39 mouse cellular contexts compared by ENCODE assay signal in the genomic region with DNA sequence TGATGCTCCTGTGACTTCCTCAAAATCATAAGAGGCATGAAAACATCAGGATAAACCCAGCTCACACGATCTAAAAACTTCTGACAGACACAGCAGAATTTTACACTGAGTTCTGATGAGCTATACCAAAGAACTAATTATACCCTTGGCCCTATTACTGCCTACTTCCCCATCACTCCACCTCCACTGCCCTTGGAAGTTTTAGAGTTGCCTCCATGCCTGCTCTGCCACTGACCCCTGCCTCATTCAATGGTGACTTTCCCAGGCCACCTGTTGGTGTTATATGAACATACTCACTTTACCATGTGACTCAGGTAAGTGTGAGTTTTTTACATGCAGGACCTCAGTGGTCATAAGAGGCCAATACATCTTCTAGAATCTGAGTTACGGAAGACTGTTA. TPM values are rescaled to one million over a fixed set of nuclear protein-coding genes. Genes with fewer than 3 reads are reported as not detected.
"Had no signal": no experiment of that assay in that cellular context is flagged by ENCODE, and none has a peak within 500 bp of the region (broad histone marks: within the 10 kb centered on the region; RNA-seq: fewer than 3 reads in every experiment).

No protein-coding gene starts in this region.

- H3K36me3 ChIP-seq: embryonic facial prominence, embryonic 10.5 days; embryonic facial prominence, embryonic 12.5 days; embryonic facial prominence, embryonic 13.5 days; embryonic facial prominence, embryonic 15.5 days; forebrain, embryonic 10.5 days; forebrain, embryonic 12.5 days; forebrain, embryonic 15.5 days had no signal

- H3K4me3 ChIP-seq: embryonic facial prominence, embryonic 10.5 days; embryonic facial prominence, embryonic 12.5 days; embryonic facial prominence, embryonic 13.5 days; embryonic facial prominence, embryonic 15.5 days; erythroblast, embryonic 14.5 days; forebrain, embryonic 10.5 days; forebrain, embryonic 12.5 days; forebrain, embryonic 13.5 days; forebrain, embryonic 15.5 days; gastrocnemius, adult 2 months; heart, adult 2 months had no signal

- H3K27me3 ChIP-seq: embryonic facial prominence, embryonic 15.5 days; forebrain, embryonic 15.5 days had no signal

- H3K4me1 ChIP-seq: forebrain, embryonic 13.5 days had no signal

- DNase-seq: cerebellum, adult 2 months; cerebellum, adult 8-10 months; cerebellum, adult 9-10 months; cerebellum, adult 9-11 months; cerebellum, postnatal 10 days; cerebellum, postnatal 14 days; cerebellum, postnatal 25 days; cerebellum, postnatal 36 days; embryo, embryonic 11 days; forebrain, postnatal 0 days; gastrocnemius, adult 2 months; gastrocnemius, postnatal 10 days; gastrocnemius, postnatal 14 days; gastrocnemius, postnatal 25 days; gastrocnemius, postnatal 36 days; heart, adult 2 months had no signal

- H3K9me3 ChIP-seq: embryonic facial prominence, embryonic 10.5 days; embryonic facial prominence, embryonic 12.5 days; embryonic facial prominence, embryonic 13.5 days; embryonic facial prominence, embryonic 15.5 days; forebrain, embryonic 10.5 days; forebrain, embryonic 12.5 days; forebrain, embryonic 13.5 days; forebrain, embryonic 15.5 days had no signal

- H3K27ac ChIP-seq: embryonic facial prominence, embryonic 10.5 days; embryonic facial prominence, embryonic 12.5 days; embryonic facial prominence, embryonic 13.5 days; embryonic facial prominence, embryonic 15.5 days; forebrain, embryonic 10.5 days; forebrain, embryonic 12.5 days; forebrain, embryonic 13.5 days; forebrain, embryonic 15.5 days; gastrocnemius, adult 2 months; heart, adult 2 months had no signal

RNA-seq across cellular contexts. Expression of a gene that starts 13.7 kb away (rescaled TPM):
- total RNA-seq: common myeloid progenitor, adult 5-6 weeks; forebrain, postnatal 0 days; gastrocnemius, adult 18-20 months; gastrocnemius, adult 2 months; gastrocnemius, adult 8-10 months; gastrocnemius, postnatal 10 days; gastrocnemius, postnatal 14 days; gastrocnemius, postnatal 25 days; gastrocnemius, postnatal 36 days; gastrocnemius, postnatal 4 days; granulocyte monocyte progenitor cell, adult 5-6 weeks; heart, adult 2 months; heart, adult 8-10 months had no signal
- polyA plus RNA-seq: cerebellum, adult 2 months; cortical plate, adult 2 months; embryonic facial prominence, embryonic 10.5 days; embryonic facial prominence, embryonic 11.5 days; embryonic facial prominence, embryonic 12.5 days; embryonic facial prominence, embryonic 13.5 days; embryonic facial prominence, embryonic 14.5 days; embryonic facial prominence, embryonic 15.5 days; erythroblast, embryonic 14.5 days; forebrain, embryonic 10.5 days; forebrain, embryonic 11.5 days; forebrain, embryonic 12.5 days; forebrain, embryonic 13.5 days; forebrain, embryonic 14.5 days; forebrain, embryonic 15.5 days; forebrain, embryonic 16.5 days; forebrain, postnatal 0 days; frontal cortex, adult 2 months; gonadal fat pad, adult 2 months; heart, adult 2 months had no signal

RNA-seq across cellular contexts. Expression of a gene that starts 29.2 kb away (rescaled TPM):
- polyA plus RNA-seq: erythroblast, embryonic 14.5 days had no signal
